Mouse (Mus musculus): ENCODE results near the gene Emg1. TPM values are rescaled to one million over a fixed set of nuclear protein-coding genes. Genes with fewer than 3 reads are reported as not detected.

Emg1 gene
- polyA plus RNA-seq, 1 experiment from 2014 or later: 105 TPM

GRCm38 (mm10) chr6:124740211-124740887 is 28.4 kb upstream of the Emg1 start:
- H3K27ac ChIP-seq (ENCODE audit: poor library complexity, severe bottlenecking): peak overlapping the region; percentile 98
- H3K27me3 ChIP-seq (replicated peaks): no peaks in the 10 kb centered on the region
- H3K36me3 ChIP-seq: peaks cover 32% of the 10 kb centered on the region
- under 1% methylated on average over 28 of the region's 29 CpGs for WGBS
- peaks cover 35% of the 10 kb centered on the region for H3K4me1 ChIP-seq (replicated peaks)
- H3K4me2 ChIP-seq: peak overlapping the region; percentile 80
- ATAC-seq (ENCODE audit: insufficient number of reproducible peaks, low FRiP score): peak; percentile 40
- no peaks in the 10 kb centered on the region for H3K9me3 ChIP-seq (replicated peaks)
- peak overlapping the region; percentile 84 for H3K9ac ChIP-seq
- peak overlapping the region; percentile 60 for H3K4me3 ChIP-seq

- Histone ChIP-seq H3K4me3 (no peak overlapping the region), H3K27ac (ENCODE audit: poor library complexity, severe bottlenecking) (0 out of 2 replicates have a peak overlapping the region, but pooled peaks have one; percentile 98), H3K9me3 (replicated peaks) (no peaks in the 10 kb centered on the region), H3K27me3 (replicated peaks) (no peaks in the 10 kb centered on the region), H3K9ac (peak overlapping the region; percentile 29), H3K4me2 (peak overlapping the region; percentile 11; the same call in 1 of the 2 replicates), H3K4me1 (replicated peaks) (peaks cover 27% of the 10 kb centered on the region), H3K36me3 (peaks cover 25% of the 10 kb centered on the region)
- ATAC-seq (ENCODE audit: insufficient number of reproducible peaks, low FRiP score): no peak
- WGBS: 83% methylated on average over 10 of the region's 10 CpGs
Measured at GRCm38 (mm10) chr6:124739231-124739796, 27.3 kb upstream of the Emg1 start.

- H3K9ac ChIP-seq: peak within 1 kb of the TSS; percentile 29
- no peak within 1 kb of the TSS for H3K4me3 ChIP-seq
- peak within 1 kb of the TSS; percentile 11 for H3K4me2 ChIP-seq
Measured at GRCm38 (mm10) chr6:124738511-124739023, 26.6 kb upstream of the Emg1 start, which contains the start of gene Ptpn6. Gene Ptpn6, minus strand, starts transcription at chr6:124738714.

GRCm38 (mm10) chr6:124737040-124737439 is 25.1 kb upstream of the Emg1 start:
- Histone ChIP-seq H3K4me1 (replicated peaks) (peaks cover 26% of the 10 kb centered on the region), H3K9ac (no peak overlapping the region), H3K9me3 (replicated peaks) (no peaks in the 10 kb centered on the region), H3K4me3 (no peak overlapping the region), H3K36me3 (peaks cover 7% of the 10 kb centered on the region), H3K27ac (ENCODE audit: poor library complexity, severe bottlenecking) (no peak overlapping the region), H3K27me3 (replicated peaks) (no peaks in the 10 kb centered on the region), H3K4me2 (no peak overlapping the region)
- ATAC-seq (ENCODE audit: insufficient number of reproducible peaks, low FRiP score): no peak
- 88% methylated on average over 11 of the region's 11 CpGs for WGBS

More at GRCm38 (mm10) chr6:124738511-124739023, 26.6 kb upstream of the Emg1 start, which contains the start of gene Ptpn6:
- peaks cover 27% of the 10 kb centered on the region for H3K4me1 ChIP-seq (replicated peaks)
- 26% methylated on average over 15 of the region's 15 CpGs for WGBS
- H3K36me3 ChIP-seq: peaks cover 17% of the 10 kb centered on the region
- H3K27ac ChIP-seq (ENCODE audit: poor library complexity, severe bottlenecking): 0 out of 2 replicates have a peak within 1 kb of the TSS, but pooled peaks have one; percentile 98
- H3K9me3 ChIP-seq (replicated peaks): no peaks in the 10 kb centered on the region
- H3K27me3 ChIP-seq (replicated peaks): no peaks in the 10 kb centered on the region
- no peak for ATAC-seq (ENCODE audit: insufficient number of reproducible peaks, low FRiP score)

GRCm38 (mm10) chr6:124734417-124734816 is 22.4 kb upstream of the Emg1 start:
- H3K36me3 ChIP-seq: peaks cover 7% of the 10 kb centered on the region
- WGBS: 87% methylated on average over 3 of the region's 3 CpGs
- H3K27me3 ChIP-seq (replicated peaks): no peaks in the 10 kb centered on the region
- H3K4me1 ChIP-seq (replicated peaks): peaks cover 14% of the 10 kb centered on the region
- ATAC-seq (ENCODE audit: insufficient number of reproducible peaks, low FRiP score): no peak
- H3K4me3 ChIP-seq: no peak overlapping the region
- no peak overlapping the region for H3K4me2 ChIP-seq
- no peak overlapping the region for H3K27ac ChIP-seq (ENCODE audit: poor library complexity, severe bottlenecking)
- H3K9ac ChIP-seq: no peak overlapping the region
- H3K9me3 ChIP-seq (replicated peaks): no peaks in the 10 kb centered on the region

- Histone ChIP-seq H3K27me3 (replicated peaks) (no peaks in the 10 kb centered on the region), H3K27ac (ENCODE audit: poor library complexity, severe bottlenecking) (no peak overlapping the region), H3K4me1 (replicated peaks) (no peaks in the 10 kb centered on the region; the same call in 1 of the 2 replicates), H3K9ac (0 out of 2 replicates have a peak overlapping the region, but pooled peaks have one; percentile 16), H3K36me3 (no peaks in the 10 kb centered on the region), H3K4me3 (0 out of 2 replicates have a peak overlapping the region, but pooled peaks have one; percentile 1), H3K4me2 (no peak overlapping the region; the same call in 1 of the 2 replicates), H3K9me3 (replicated peaks) (no peaks in the 10 kb centered on the region)
- 60% methylated on average over 19 of the region's 19 CpGs for WGBS
- ATAC-seq (ENCODE audit: insufficient number of reproducible peaks, low FRiP score): peak; percentile 52; the same call in 1 of the 2 replicates
Measured at GRCm38 (mm10) chr6:124732476-124733370, 20.7 kb upstream of the Emg1 start.

- Histone ChIP-seq H3K9me3 (replicated peaks) (no peaks in the 10 kb centered on the region), H3K9ac (no peak overlapping the region), H3K36me3 (no peaks in the 10 kb centered on the region), H3K27me3 (replicated peaks) (no peaks in the 10 kb centered on the region), H3K27ac (ENCODE audit: poor library complexity, severe bottlenecking) (no peak overlapping the region), H3K4me1 (replicated peaks) (no peaks in the 10 kb centered on the region; the same call in 1 of the 2 replicates), H3K4me2 (no peak overlapping the region), H3K4me3 (no peak overlapping the region)
- no peak for ATAC-seq (ENCODE audit: insufficient number of reproducible peaks, low FRiP score)
- WGBS: 80% methylated on average over 7 of the region's 7 CpGs
Measured at GRCm38 (mm10) chr6:124731038-124731437, 19.1 kb upstream of the Emg1 start.

GRCm38 (mm10) chr6:124729850-124730705 is 18.1 kb upstream of the Emg1 start:
- Histone ChIP-seq H3K9me3 (replicated peaks) (no peaks in the 10 kb centered on the region), H3K4me1 (replicated peaks) (no peaks in the 10 kb centered on the region; the same call in 1 of the 2 replicates), H3K4me2 (no peak overlapping the region), H3K27ac (ENCODE audit: poor library complexity, severe bottlenecking) (no peak overlapping the region), H3K36me3 (no peaks in the 10 kb centered on the region), H3K9ac (no peak overlapping the region), H3K27me3 (replicated peaks) (no peaks in the 10 kb centered on the region), H3K4me3 (no peak overlapping the region)
- 71% methylated on average over 8 of the region's 8 CpGs for whole genome bisulfite sequencing
- no peak for ATAC-seq (ENCODE audit: insufficient number of reproducible peaks, low FRiP score)

GRCm38 (mm10) chr6:124728621-124729020 is 16.6 kb upstream of the Emg1 start:
- no peak overlapping the region for H3K4me3 ChIP-seq
- no peaks in the 10 kb centered on the region; the same call in 1 of the 2 replicates for H3K4me1 ChIP-seq (replicated peaks)
- no peaks in the 10 kb centered on the region for H3K27me3 ChIP-seq (replicated peaks)
- ATAC-seq (ENCODE audit: insufficient number of reproducible peaks, low FRiP score): no peak
- H3K9me3 ChIP-seq (replicated peaks): no peaks in the 10 kb centered on the region
- H3K27ac ChIP-seq (ENCODE audit: poor library complexity, severe bottlenecking): no peak overlapping the region
- WGBS: 82% methylated on average over 10 of the region's 10 CpGs
- H3K9ac ChIP-seq: no peak overlapping the region
- no peak overlapping the region for H3K4me2 ChIP-seq
- no peaks in the 10 kb centered on the region for H3K36me3 ChIP-seq

- Histone ChIP-seq H3K4me1 (replicated peaks) (peaks cover 4% of the 10 kb centered on the region), H3K9me3 (replicated peaks) (no peaks in the 10 kb centered on the region), H3K27ac (ENCODE audit: poor library complexity, severe bottlenecking) (no peak overlapping the region), H3K36me3 (no peaks in the 10 kb centered on the region), H3K4me2 (no peak overlapping the region), H3K4me3 (no peak overlapping the region), H3K9ac (no peak overlapping the region), H3K27me3 (replicated peaks) (no peaks in the 10 kb centered on the region)
- no peak for ATAC-seq (ENCODE audit: insufficient number of reproducible peaks, low FRiP score)
- WGBS: 82% methylated on average over 10 of the region's 10 CpGs
Measured at GRCm38 (mm10) chr6:124724472-124724871, 12.5 kb upstream of the Emg1 start.

All from heart, embryonic 12.5 days (tissue).